Mouse (Mus musculus) urinary bladder, postnatal 25 days (tissue): Measurements from ENCODE around the gene Adora3.

Experiments
- DNase-seq: peaks from one replicate; pipeline ENCODE4 v3.0.0; 2022; ENCODE audit warnings: low spot score

The Adora3 gene

GRCm38 (mm10) chr3:105932240-105933071 is 61.8 kb downstream of the Adora3 start, which contains the start of gene I830077J02Rik:
I830077J02Rik (minus strand) TSS chr3:105932664.
- no peak for DNase-seq

GRCm38 (mm10) chr3:105933926-105934325 is 63.3 kb downstream of the Adora3 start:
- no peak for DNase-seq

DNA sequence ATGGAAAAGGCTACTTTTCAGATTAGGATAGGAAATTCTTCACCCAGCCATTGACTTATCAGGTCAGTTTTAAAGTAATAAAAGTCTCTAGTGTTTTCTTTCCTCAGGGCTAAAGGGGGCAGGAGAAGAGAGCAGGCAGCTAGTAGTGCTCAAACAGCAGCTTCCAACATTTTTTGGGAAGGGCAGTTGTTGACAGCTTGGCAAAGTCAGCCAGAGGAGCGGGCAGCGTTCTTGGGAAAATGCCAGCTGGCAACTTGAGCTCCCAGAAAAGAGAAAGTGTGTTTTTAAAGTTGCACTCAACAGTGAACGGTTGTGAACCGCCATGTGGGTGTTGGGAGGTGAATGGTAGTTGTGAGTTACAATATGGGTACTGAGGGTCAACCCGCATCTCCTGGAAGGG is 64.4 kb downstream of the Adora3 start:
- no peak for DNase-seq

DNA sequence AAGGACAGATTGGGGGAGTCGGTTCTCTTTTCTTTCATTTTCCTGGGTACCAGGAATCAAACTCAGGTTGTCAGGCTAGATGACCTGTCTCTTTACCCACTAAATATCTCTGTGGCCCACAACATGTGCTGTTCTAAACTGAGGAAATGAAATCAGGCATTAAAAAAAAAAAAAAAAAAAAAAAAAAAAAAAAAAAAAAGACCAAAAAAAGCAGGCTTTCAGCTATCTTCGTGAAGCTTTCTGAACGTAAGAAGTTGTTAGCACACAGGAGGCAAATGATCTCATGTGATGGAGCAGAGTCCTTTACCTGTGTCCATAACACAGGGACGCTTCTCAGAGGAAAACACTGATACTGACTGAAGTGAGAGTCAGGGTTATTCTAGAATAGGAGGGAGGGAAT is 65.5 kb downstream of the Adora3 start:
- no peak for DNase-seq

GRCm38 (mm10) chr3:105951348-105951747 is 80.7 kb downstream of the Adora3 start:
- no peak for DNase-seq

- DNase-seq, result no peak
These were observed 86.6 kb downstream of the Adora3 start for GRCm38 (mm10) chr3:105957235-105957634.

GRCm38 (mm10) chr3:105958204-105958603 is 87.5 kb downstream of the Adora3 start:
- no peak for DNase-seq
